Mouse (Mus musculus): Measurements from ENCODE around the gene Gm20662. TPM values are rescaled to one million over a fixed set of nuclear protein-coding genes. Genes with fewer than 3 reads are reported as not detected.
A peak's percentile ranks its signal among the peaks of the same experiment; 100 is the strongest.

The Gm20662 gene
- total and polyA plus RNA-seq, 2 experiments from 2014 or later: 0.31 to 3.6 TPM

DNA sequence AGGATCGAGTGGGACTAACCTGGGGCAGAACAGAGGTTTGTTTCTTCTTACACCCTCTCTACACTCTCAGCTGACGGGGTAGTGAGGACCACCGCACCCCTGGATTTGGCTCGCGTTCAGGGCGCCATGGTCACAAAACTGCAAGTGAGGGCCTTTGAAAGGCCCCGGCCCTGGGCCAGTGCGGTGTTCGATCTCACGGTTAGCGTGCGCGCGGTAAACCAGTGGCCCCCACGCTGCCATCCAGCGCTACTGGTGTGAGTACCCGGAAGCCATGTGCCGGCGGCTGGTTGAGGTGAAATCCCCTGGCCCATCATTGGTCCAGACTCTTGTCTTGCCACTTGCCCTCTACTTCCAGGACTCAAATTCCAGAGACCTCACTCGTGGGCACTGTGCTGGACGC is 636 bp upstream of the Gm20662 start:
- no peaks in the 10 kb centered on the region for H3K36me3 ChIP-seq (ENCODE audit: insufficient read depth, low read length)
- H3K9ac ChIP-seq (replicated peaks; ENCODE audit: low read length, poor library complexity, severe bottlenecking): no peak overlapping the region
- no peak overlapping the region for H3K27ac ChIP-seq (ENCODE audit: low read depth, low read length)
- DNase-seq (ENCODE audit: low spot score) (no peak), ATAC-seq (ENCODE audit: low FRiP score) (no peak)
- TF ChIP-seq CTCF (IDR thresholded peaks at IDR 0.05): no peak
- H3K4me2 ChIP-seq (ENCODE audit: low read depth, low read length, poor library complexity, severe bottlenecking): no peak overlapping the region
- H3K9me3 ChIP-seq (ENCODE audit: low read length): no peaks in the 10 kb centered on the region
- no peaks in the 10 kb centered on the region for H3K4me1 ChIP-seq (ENCODE audit: insufficient read depth, low read length)
- no peaks in the 10 kb centered on the region for H3K27me3 ChIP-seq (ENCODE audit: insufficient read depth, low read length)
- 97% methylated on average over 21 of the region's 21 CpGs for WGBS
- H3K4me3 ChIP-seq (ENCODE audit: low read depth, low read length): no peak overlapping the region

DNA sequence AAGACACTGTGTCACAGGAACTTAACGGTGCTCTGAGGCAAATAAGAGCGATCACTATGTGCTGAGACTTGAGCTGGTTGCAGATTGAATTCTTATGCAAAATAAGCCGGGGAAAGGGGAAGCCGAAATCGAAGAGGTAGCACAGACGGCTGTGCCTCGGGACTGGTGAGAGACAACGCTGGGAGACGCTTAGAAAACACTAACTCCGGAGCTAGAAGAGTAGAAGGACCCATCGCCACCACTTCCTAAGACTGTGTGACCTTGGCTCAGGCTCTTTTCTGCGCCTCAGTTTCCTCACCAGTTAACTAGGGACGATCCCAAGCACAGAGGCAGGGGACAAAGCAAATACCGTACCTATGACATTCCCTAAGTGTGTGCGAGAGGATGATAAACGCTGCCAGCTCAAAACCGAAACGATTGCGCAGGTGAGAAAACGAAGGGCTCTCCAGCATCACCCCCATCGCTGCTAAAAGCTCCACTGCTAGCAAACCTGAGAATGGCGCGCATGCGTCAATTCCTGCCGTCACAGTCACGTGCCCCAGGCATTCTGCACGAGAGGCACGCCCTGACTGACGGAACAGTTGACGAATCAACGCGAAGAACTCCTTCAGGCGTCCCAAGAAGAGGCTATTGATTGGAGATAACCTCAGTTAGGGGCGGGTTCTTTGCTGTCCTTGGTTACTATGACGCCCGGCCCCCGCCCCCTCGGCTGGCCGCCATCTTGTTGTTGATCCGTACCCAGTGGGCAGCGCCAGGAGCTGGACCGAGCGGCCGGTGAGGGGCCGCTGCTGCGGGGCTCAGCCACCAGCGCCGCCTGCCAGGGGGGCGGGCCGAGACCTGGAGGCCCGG is 6.0 kb downstream of the Gm20662 start, which contains the start of gene Ip6k1:
Ip6k1 (plus strand) TSS at position 580 of the 849 bp plus-strand sequence.
- Histone ChIP-seq H3K36me3 (ENCODE audit: insufficient read depth, low read length) (no peaks in the 10 kb centered on the region), H3K4me2 (ENCODE audit: low read depth, low read length, poor library complexity, severe bottlenecking) (peak within 1 kb of the TSS; percentile 81), H3K4me1 (ENCODE audit: insufficient read depth, low read length) (0 out of 2 replicates have a peak, but pooled peaks cover 4% of the 10 kb centered on the region), H3K4me3 (ENCODE audit: low read depth, low read length) (peak within 1 kb of the TSS; percentile 97), H3K9ac (replicated peaks; ENCODE audit: low read length, poor library complexity, severe bottlenecking) (peak within 1 kb of the TSS; percentile 99), H3K27me3 (ENCODE audit: insufficient read depth, low read length) (no peaks in the 10 kb centered on the region), H3K9me3 (ENCODE audit: low read length) (no peaks in the 10 kb centered on the region), H3K27ac (ENCODE audit: low read depth, low read length) (peak within 1 kb of the TSS; percentile 99)
- no peak for TF ChIP-seq CTCF (IDR thresholded peaks at IDR 0.05)
- WGBS: under 1% methylated on average over 51 of the region's 51 CpGs
- DNase-seq (ENCODE audit: low spot score) (peak; percentile 100), ATAC-seq (ENCODE audit: low FRiP score) (peak; percentile 99)

DNA sequence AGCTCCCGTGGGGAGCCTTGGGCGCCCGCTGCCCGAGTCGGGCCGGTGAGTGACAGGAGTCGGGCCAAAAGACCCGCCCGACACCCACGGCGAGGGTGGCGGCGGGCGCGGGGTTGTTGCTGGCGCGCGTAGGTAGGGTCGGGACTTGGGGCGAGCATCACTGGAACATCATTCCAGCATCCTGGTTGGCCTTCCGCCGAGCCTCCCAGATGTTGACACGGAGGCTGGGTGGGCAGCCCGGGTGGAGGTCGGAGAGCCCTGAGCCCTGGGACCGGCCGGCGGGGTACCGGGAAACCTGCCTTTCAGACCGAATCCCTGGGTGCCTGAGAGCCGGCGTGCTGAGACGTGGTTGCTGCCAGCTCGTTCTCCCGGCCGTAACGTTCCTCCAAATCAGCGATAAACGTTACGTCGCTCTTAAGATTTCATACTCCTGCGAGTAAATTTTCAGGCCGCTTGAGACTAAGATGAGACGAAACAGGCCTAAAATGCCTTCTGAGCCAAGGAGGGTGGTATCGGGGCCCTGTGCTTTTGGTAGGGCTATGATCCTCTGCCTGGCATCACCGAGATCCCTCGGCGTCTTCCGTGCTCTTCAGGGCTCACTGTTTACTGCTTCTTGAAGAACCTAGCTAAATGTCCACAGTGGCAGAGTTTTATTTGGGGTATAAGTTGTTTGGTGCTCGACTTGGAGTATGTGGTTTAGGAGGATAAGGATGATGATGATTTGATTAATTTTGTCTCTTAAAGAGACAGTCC is 6.8 kb downstream of the Gm20662 start:
- H3K4me2 ChIP-seq (ENCODE audit: low read depth, low read length, poor library complexity, severe bottlenecking): peak overlapping the region; percentile 81
- H3K27me3 ChIP-seq (ENCODE audit: insufficient read depth, low read length): no peaks in the 10 kb centered on the region
- DNase-seq (ENCODE audit: low spot score) (peak; percentile 23), ATAC-seq (ENCODE audit: low FRiP score) (no peak; the same call in none of the 2 replicates)
- peak overlapping the region; percentile 97 for H3K4me3 ChIP-seq (ENCODE audit: low read depth, low read length)
- H3K9me3 ChIP-seq (ENCODE audit: low read length): no peaks in the 10 kb centered on the region
- TF ChIP-seq CTCF (IDR thresholded peaks at IDR 0.05): no peak
- peak overlapping the region; percentile 99 for H3K9ac ChIP-seq (replicated peaks; ENCODE audit: low read length, poor library complexity, severe bottlenecking)
- peak overlapping the region; percentile 99 for H3K27ac ChIP-seq (ENCODE audit: low read depth, low read length)
- H3K4me1 ChIP-seq (ENCODE audit: insufficient read depth, low read length): 0 out of 2 replicates have a peak, but pooled peaks cover 4% of the 10 kb centered on the region
- no peaks in the 10 kb centered on the region for H3K36me3 ChIP-seq (ENCODE audit: insufficient read depth, low read length)
- WGBS: under 1% methylated on average over 44 of the region's 50 CpGs

DNA sequence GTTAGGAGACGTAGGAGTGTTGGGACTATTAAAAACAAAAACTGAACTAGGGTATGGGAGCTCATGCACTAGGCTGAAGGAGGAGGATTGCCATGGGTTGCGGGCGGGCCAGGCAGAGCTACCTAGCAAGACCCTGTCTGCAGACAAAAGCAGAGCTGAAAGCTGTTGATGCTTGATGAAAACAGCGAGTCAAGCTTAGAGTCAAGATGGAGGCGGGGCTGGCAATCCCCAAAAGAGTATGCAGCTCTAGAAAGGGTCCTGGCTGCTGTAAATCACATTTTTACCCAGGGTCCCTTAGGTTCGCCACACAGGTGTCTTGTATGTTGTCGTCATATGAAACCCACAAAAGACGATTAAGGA is 7.4 kb downstream of the Gm20662 start:
- DNase-seq (ENCODE audit: low spot score) (peak; percentile 49), ATAC-seq (ENCODE audit: low FRiP score) (no peak)
- 7% methylated on average over 8 of the region's 8 CpGs for WGBS
- Histone ChIP-seq H3K9ac (replicated peaks; ENCODE audit: low read length, poor library complexity, severe bottlenecking) (peak overlapping the region; percentile 99), H3K27ac (ENCODE audit: low read depth, low read length) (peak overlapping the region; percentile 99), H3K9me3 (ENCODE audit: low read length) (no peaks in the 10 kb centered on the region), H3K4me1 (ENCODE audit: insufficient read depth, low read length) (0 out of 2 replicates have a peak, but pooled peaks cover 4% of the 10 kb centered on the region), H3K27me3 (ENCODE audit: insufficient read depth, low read length) (no peaks in the 10 kb centered on the region), H3K36me3 (ENCODE audit: insufficient read depth, low read length) (no peaks in the 10 kb centered on the region), H3K4me2 (ENCODE audit: low read depth, low read length, poor library complexity, severe bottlenecking) (peak overlapping the region; percentile 81), H3K4me3 (ENCODE audit: low read depth, low read length) (peak overlapping the region; percentile 97)
- no peak for TF ChIP-seq CTCF (IDR thresholded peaks at IDR 0.05)

DNA sequence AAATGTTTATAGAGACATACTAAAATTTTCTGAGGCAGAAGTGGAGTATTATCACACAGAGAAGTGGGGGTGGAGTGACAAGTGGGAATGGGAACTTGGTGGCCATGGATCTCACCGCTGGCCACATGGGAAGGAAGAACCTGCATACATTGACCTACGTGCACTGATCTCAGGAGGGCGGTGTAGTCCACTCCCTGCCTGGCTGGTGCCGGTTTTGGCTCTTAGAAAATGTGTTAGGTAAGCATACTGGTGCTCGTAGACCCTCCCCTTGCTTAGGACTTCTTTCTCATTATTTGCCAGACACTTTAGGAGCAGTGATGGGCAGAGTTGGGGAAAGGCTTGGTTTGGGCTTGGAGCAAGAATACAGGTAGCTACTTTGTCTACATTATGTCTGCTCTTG is 11.9 kb downstream of the Gm20662 start:
- Histone ChIP-seq H3K4me2 (ENCODE audit: low read depth, low read length, poor library complexity, severe bottlenecking) (no peak overlapping the region), H3K4me1 (ENCODE audit: insufficient read depth, low read length) (0 out of 2 replicates have a peak, but pooled peaks cover 4% of the 10 kb centered on the region), H3K4me3 (ENCODE audit: low read depth, low read length) (no peak overlapping the region), H3K9ac (replicated peaks; ENCODE audit: low read length, poor library complexity, severe bottlenecking) (no peak overlapping the region), H3K36me3 (ENCODE audit: insufficient read depth, low read length) (0 out of 2 replicates have a peak, but pooled peaks cover 3% of the 10 kb centered on the region), H3K9me3 (ENCODE audit: low read length) (no peaks in the 10 kb centered on the region), H3K27ac (ENCODE audit: low read depth, low read length) (no peak overlapping the region), H3K27me3 (ENCODE audit: insufficient read depth, low read length) (no peaks in the 10 kb centered on the region)
- 90% methylated on average over 5 of the region's 5 CpGs for whole genome bisulfite sequencing
- ATAC-seq (ENCODE audit: low FRiP score) (no peak), DNase-seq (ENCODE audit: low spot score) (no peak)
- TF ChIP-seq CTCF (IDR thresholded peaks at IDR 0.05): no peak

Data from midbrain, postnatal 0 days (tissue).